Mouse (Mus musculus): ENCODE measurements at regions not wholly inside any gene's neighbourhood (a gene's known extent, or its start where the extent isn't known, plus 50 kb on each side); places are given as distances from the start of the nearest gene placed in this dataset.

- CTCF ChIA-PET: no interaction called here
Measured at GRCm38 (mm10) chr13:37503449-37503848, 158.4 kb downstream of the Ly86 start.

DNA sequence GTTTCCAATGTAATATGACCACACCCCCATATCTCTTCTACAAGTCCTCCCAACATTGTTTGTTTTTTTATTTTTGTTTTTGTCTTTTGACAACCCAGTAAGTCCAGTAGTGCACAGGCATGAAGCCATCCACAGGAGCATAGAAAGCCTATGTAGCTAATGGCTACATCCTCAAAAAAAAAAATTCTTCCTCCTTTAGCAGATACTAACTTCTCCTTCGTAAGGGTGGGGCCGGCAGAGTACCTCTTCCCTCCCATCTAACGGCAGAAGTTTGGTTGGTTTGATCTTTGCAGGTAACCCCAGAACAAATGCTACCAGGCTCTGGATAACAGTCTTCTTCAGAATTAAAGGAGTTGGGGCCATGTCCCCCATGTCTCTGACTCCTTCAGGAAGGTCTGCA is 158.9 kb downstream of the Ly86 start:
- CTCF ChIA-PET: no interaction called here

DNA sequence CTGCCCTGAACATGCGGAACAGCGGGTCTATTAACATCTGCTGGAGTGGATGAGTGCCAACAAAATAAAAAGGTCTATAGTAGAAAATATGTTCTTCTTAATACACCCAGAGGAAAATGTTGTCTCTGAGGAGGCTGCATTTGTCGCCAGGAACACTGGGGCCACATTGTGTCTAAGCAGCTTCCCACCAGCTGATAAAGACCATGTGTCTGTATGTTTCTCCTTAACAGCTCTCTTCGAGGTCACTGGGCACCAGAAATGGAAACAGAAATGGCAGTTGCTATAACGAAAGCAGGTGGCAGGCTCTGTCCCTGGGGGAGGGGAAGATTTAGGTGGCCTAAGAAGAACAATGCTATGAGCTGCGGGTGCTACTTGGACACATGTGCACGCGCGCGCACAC is 159.4 kb downstream of the Ly86 start:
- CTCF ChIA-PET: no interaction called here

DNA sequence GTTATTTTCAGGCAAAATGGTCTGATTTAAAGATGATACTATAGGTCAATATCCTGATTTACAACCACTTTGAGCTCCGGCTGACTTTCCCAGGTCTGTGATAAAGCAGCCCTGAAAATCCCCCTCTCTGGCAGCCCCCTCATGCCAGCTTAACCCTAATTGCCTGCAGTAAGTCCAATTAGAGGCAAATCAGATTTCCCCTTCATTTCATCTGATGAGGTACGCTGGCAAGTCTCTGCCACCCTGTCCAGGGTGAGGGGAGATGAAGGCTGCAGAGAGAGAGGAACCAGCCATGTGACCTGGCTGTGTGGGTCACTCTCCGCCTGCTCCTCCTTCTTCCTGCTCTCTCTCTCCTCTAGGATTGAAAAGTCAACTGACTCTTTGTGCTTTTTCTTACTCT is 160.6 kb downstream of the Ly86 start:
- CTCF ChIA-PET: no interaction called here

- CTCF ChIA-PET: no interaction called here
Measured at GRCm38 (mm10) chr13:37506046-37506445, 161.0 kb downstream of the Ly86 start.

- CTCF ChIA-PET: no interaction called here
Measured at GRCm38 (mm10) chr13:37506701-37507100, 161.7 kb downstream of the Ly86 start.

- CTCF ChIA-PET: no interaction called here
Measured at GRCm38 (mm10) chr13:37507146-37507545, 162.1 kb downstream of the Ly86 start.

DNA sequence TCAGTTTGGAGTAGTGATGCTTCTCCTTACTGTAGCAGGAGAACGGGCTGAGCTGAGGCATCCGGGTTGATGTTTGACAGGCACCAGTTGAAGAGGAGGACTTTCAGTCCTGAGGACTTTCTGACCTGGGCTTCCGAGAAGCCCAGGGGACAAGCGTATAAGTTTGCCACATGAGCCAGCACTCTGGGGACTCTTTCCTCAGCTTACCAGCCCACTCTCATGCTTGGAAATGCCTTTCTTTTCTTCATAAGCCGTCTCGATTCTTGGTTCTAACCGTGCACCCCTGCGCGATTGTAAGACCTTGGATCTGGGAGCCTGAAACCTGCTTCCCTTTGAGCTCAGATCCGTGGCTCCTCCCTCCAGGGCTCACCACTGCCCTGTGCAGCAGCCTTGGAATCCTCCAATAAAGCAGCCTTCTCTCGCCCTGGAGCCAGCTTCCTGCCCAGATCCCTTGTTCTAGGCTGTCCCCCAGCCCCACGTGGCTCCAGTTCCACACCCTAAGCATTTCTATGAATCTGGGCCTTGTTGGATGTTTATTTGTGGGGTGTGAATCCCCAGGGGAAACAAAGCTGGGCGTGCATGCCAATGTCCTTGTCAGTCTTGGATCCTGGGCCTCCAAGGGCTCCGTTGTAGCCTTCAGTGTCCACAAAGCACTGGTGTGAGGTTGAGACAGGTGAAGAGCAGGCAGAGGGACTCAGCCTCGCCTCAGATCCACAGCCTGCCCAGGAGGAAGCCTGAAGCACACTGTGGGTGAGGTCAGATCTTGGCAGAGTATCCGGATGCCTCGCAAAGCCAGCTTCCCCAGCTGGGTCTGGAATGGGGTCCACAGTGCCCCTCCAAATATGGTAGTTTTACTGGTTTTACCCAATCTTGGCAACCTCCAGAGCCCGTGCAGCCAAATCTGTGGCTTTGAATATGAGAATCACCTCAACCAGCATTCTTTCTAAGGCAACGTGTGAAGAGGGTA is 163.7 kb downstream of the Ly86 start:
- CTCF ChIA-PET: no interaction called here

DNA sequence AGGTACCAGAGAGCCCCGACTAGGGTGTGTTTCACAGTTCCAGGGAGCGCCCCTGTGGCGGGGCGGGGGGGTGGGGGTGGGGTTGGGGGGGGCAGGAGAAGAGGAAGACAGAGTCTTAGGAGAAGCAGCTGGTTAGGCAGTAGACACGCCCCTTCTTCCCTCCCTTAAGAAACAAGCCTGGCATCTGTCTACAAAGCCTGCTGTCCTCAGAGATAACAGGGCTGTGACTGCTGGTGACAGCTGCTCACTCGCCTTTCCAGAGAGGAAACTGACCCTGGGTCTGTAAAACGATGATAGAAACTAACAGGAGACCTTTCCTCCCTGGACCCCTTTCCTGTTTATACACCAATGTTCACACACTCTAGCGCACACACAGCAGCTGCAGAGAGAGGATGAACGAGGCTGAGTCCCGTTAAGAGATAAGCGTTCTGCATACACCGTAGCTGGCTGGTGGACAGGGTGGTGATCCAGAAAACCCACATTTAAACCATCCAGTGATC is 164.4 kb downstream of the Ly86 start:
- CTCF ChIA-PET: interaction anchor here (0.6 kb wide), 1 partner anchor 63 kb away, joined by 3 read pairs; no protein-coding TSS in a partner anchor

DNA sequence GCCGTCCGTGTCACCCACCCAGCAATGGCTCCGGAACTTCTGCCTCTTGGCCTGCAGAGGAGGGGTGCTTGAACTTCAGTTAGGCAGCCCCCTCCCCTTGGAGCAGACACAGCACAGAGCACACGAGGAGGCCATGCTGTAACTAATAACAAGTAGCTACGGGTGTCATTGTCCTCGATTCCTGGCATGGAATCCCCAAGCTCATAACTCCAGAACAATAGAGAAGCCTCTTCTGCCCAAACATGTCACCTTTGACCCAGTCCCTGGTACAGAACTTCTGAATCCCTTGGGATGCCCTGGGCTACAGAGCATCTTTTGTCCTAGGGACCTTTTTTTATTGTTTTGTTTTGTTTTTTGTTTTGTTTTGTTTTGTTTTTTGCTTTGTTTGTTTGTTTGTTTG is 165.5 kb downstream of the Ly86 start:
- CTCF ChIA-PET: interaction anchor here (0.7 to 1.1 kb wide), 2 partner anchors 8 to 424 kb away, joined by 3 read pairs; no protein-coding TSS in a partner anchor

DNA sequence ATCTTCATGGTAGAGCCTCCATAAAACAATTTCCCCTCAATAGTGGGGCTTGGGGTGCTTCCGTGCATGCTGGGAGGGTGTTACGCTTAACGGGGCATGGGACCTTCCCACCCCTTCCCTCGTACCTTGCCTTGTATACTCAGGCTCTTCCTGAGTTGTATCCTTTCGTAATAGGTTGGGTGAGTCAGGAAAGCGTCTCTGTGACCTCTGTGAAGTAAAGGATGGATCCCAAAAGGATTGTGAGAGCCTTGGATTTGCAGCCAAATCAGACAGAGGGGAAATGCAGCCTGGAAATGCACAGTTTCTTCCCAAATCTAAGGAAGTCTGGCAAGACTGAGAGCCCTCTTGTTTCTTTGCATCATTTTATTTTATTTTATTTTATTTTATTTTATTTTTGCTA is 166.0 kb downstream of the Ly86 start:
- CTCF ChIA-PET: interaction anchor here (1.1 kb wide), 1 partner anchor 423 kb away, joined by 3 read pairs; no protein-coding TSS in a partner anchor

DNA sequence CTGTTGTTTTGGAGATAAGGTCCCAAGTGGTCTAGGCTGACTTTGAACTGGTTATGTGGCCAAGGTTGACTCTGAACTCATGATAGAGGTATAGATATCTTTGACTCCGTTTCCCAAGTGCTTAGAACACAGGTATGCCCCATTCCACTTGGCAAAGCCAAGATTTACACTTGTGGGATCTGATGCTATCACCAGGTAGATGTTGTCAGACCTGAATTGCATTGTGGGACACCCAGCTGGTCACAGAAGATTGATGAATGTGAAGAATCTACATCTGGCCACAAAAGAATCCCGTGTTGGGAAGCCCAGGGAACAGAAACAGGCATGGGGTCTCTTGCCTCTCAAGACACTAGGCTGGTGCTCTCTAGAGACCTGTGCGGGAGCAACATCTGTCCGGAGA is 166.4 kb downstream of the Ly86 start:
- CTCF ChIA-PET: no interaction called here

- CTCF ChIA-PET: no interaction called here
Measured at GRCm38 (mm10) chr13:37512781-37513180, 167.8 kb downstream of the Ly86 start.

GRCm38 (mm10) chr13:37513206-37513904 is 168.3 kb downstream of the Ly86 start:
- CTCF ChIA-PET: no interaction called here

DNA sequence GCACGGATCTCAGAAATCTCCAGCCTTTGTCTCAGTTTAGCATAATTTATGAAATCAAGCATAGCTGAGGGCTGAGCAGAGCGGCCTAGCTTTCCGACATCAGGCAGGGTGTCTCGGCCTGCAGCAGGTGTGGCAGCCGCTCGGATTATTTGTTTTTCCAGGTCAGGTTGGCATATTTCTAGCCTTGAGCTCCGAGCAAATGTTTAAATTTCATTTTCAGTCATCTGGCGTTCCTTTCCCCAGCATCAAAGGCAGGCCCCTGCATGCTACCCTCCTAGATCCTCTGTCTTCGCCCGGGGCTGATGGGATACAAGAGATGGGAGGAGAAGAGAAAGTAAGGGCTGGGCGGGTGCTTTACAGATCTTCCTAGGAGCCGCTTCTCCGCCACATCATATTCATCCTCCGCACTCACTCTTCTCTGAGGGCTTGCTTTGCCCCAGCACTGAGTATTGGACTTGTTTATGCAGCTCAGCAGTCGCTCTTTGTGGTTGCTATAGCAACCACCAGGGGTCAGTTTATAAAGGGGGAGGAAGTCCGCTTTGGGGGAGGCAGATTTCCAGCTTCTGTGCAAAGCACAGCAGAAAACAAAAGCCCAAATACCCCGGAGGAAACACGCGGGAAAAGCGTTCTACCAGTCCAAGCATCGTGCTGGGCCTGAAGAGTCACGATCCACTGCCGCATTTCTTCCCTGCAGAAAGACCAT is 169.0 kb downstream of the Ly86 start:
- CTCF ChIA-PET: no interaction called here

DNA sequence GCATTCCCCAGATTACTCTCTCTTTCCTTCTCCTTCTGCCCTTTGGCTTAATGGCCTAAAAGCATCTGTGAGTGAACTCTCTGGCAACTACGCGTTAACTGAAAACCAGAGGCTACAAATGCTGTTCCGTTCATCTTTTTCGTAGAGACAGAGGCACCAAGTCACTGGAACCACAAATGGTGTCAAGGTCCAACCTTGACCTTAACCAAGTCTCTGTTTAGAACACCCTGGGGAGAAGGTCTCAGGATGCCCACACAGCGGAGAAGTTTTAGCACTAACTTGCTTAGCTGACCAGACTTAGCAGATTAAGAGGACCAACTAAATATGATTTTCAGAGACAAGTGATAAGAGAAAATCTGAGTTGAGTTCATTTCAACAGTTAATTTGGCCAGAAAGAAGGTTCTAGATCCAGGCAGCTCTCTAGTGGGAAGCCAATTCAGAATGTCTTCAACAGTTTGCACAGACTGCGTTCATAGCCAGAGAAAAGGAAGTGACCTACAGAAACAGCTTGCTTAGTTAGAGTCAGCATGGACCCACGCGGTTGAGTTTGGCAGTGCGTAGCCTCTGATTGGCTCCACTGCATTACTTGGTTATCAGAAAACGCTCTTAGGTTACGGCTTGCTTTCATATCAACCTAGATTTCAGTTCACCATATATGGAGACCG is 169.8 kb downstream of the Ly86 start:
- CTCF ChIA-PET: no interaction called here

DNA sequence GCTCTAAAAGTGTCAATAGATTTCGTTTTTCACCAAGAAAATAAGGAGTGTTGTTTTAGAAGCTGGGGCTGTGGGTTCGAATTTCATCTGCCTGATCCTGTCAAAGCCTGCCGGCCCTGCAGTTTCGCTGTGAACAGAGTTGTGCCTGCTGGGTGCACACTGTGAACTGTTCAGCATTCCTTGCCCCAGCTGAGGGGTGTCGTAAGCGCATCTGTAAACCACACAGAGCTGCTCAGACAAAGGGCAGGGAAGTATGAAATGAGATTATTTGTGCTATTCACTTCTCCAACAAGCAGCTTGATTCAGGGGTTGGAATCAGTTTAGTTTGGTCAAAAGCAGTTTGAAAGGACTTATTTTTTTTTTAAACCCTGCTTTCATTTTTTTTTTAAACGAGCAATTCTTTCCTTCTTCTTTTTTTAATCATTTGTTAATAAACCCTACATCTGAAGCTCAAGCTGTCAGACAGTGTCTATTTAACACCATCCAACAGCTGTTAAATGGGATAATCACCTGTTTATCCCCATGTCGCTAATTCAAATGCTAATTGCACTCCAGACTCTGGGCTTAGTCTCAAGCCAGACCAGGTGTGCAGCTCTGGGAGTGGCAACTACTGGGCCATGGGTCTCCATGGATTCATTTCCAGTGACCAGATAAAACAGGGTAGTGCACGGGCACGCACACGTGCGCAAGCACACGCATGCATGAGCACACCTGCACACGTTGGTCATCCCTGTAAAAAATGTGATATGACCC is 172.2 kb downstream of the Ly86 start:
- CTCF ChIA-PET: no interaction called here

GRCm38 (mm10) chr13:37519948-37520347 is 174.9 kb downstream of the Ly86 start:
- CTCF ChIA-PET: interaction anchor here (0.6 kb wide), 1 partner anchor 86 kb away, joined by 3 read pairs; no protein-coding TSS in a partner anchor

GRCm38 (mm10) chr13:37525097-37525726 is 180.2 kb downstream of the Ly86 start:
- CTCF ChIA-PET: interaction anchor here (0.6 kb wide), 1 partner anchor 53 kb away, joined by 3 read pairs; no protein-coding TSS in a partner anchor

DNA sequence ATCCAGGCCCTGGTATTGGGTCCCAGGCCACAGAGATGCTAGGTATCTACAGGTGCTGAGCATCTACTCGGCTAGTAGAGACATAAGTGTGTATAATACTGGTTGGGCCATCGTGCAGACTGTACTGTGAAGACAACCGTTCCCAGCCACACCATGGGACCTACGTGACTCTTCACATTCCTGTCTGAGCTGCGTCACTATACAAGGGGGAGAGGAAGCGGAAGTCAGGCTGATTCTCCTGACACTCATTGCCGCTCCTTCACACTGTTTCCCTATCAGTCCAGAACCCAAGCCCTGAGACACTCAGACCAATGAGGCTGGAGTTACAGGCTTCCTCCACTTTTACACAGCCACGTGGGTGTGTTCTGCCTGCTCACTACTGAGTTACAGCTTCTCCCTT is 181.1 kb downstream of the Ly86 start:
- CTCF ChIA-PET: interaction anchor here (0.6 kb wide), 1 partner anchor 54 kb away, joined by 3 read pairs; no protein-coding TSS in a partner anchor

Data from spleen, embryonic (tissue).